Mouse (Mus musculus) brain, adult 10 weeks (tissue): ENCODE measurements around the gene Gm5065. TPM values are rescaled to one million over a fixed set of nuclear protein-coding genes. Genes with fewer than 3 reads are reported as not detected.

Experiments
- polyA plus RNA-seq: library from polyadenylated mRNA; stranded (reverse); fragments of 350-450 nt; fragmentation: Illumina TruSeq; extraction: RNeasy Lipid Tissue Mini Kit (QIAGEN cat#74804); gene quantifications from one replicate; pipeline ENCODE4 v1.2.3, GENCODE M21; 2015; ENCODE audit warnings: low read depth, low replicate concordance

Gm5065 gene
- not detected for polyA plus RNA-seq

DNA sequence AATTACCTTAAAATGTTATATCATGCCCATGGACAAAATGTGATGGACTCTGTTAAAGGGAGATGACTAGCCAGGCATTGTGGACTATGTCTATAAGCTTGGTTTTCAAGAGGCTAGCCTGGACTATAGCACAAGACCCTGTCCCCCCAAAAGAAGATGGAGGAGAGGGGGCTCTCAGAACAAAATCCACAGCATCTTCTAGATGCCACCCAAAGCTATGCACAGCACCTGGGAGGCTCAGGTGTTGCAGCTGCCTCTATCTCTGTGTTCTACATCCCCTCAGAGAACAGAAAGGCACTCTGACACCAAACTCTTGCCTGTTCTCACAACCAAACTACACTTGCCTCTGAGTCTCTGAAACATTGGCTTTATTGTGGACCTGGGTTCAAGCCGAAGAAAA, at the start of gene Gm5065:
Gene Gm5065, plus strand, starts transcription at position 301 of the 400 bp plus-strand sequence.

GRCm38 (mm10) chr7:5350935-5351334, 598 bp downstream of the Gm5065 start, which contains the start of gene Nlrp2:
TSS of gene Nlrp2 (minus strand) at chr7:5351035.

Other genes with a start within 250 kb of the Gm5065 start
- gene Rfpl4, start 233.6 kb upstream of the Gm5065 start, polyA plus RNA-seq: not detected
- 0.49 TPM for gene Rasl2-9, start 224.6 kb upstream of the Gm5065 start, polyA plus RNA-seq
- gene Vmn1r55, start 200.9 kb upstream of the Gm5065 start, polyA plus RNA-seq: not detected
- not detected for gene Vmn1r56, start 153.8 kb upstream of the Gm5065 start, polyA plus RNA-seq
- not detected for gene Vmn1r57, start 132.0 kb upstream of the Gm5065 start, polyA plus RNA-seq
- gene Nlrp2, start 498 bp downstream of the Gm5065 start, polyA plus RNA-seq: not detected
- not detected for gene Vmn1r58, start 62.9 kb downstream of the Gm5065 start, polyA plus RNA-seq
- gene Vmn1r59, start 106.2 kb downstream of the Gm5065 start, polyA plus RNA-seq: not detected
- not detected for gene Vmn2r28, start 143.4 kb downstream of the Gm5065 start, polyA plus RNA-seq
- not detected for gene Vmn1r60, start 196.8 kb downstream of the Gm5065 start, polyA plus RNA-seq